Mouse (Mus musculus): ENCODE results near the gene Dock6.

Gene Dock6

DNA sequence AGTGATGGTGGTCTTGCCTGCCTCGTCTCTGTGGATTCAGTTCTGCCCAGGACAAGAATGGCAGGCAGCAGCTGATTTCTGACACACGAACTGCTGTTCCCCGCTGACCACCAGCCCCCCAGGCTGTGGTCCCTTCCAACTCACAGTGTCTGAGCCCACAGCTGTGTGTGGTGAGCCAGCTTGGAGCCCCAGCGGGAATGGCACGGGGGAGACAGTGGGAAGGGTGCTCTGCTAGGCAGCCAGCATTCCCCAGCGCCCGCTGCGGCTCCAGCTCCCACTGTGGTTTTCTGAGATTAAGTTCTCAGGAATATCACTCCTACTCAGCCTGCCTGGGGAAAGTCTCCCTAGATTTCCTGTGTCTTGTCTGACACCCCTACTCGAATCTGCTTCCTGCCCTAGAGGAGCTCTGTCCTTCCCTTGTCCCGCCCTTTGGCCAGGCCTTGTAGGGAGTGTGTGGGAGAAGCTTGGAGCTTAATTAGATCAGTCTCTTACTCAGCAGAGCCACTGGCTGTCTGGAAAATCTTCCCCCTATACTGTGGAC lies 100.1 kb downstream of the Dock6 start:
- in situ Hi-C loops (cut with MboI; ENCODE audit: low sequenced_read_pairs): no loop called here

GRCm38 (mm10) chr9:21751347-21751746 lies 101.1 kb downstream of the Dock6 start:
- in situ Hi-C loops (cut with MboI; ENCODE audit: low sequenced_read_pairs): no loop called here

DNA sequence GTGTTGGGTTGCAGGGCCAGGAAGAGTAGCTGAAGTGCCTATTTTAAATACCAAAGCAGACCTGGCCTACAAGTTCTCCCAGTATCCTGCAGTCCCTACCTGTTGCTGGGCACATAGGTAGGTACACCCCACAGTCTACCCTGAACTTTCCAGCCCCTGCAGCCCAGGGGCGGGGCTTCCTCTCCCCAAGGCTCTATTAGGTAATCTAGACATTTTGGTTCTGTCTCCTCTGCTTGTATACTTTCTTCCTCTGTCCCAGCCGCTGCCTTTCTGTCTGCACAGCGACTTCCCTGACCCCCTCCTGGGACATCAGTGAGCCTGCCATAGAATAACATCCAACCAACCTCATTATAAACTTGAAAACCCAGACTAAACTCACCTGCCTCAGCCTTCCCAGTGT lies 102.1 kb downstream of the Dock6 start:
- in situ Hi-C loops (cut with MboI; ENCODE audit: low sequenced_read_pairs): no loop called here

All from CH12F3 (cell line).